Mouse (Mus musculus) erythroblast, embryonic 14.5 days (primary cell): Measurements from ENCODE around the gene Cpn2.

Source experiments
- GATA1 ChIP-seq: IDR thresholded peaks from 2 replicates; pipeline ENCODE4 v1.6.1; 2012; ENCODE audit warnings: low read length, inconsistent platforms, mixed read lengths
- TAL1 ChIP-seq: IDR thresholded peaks from 3 replicates; pipeline ENCODE4 v1.6.1; 2012; ENCODE audit warnings: low read length, inconsistent platforms, mixed read lengths

DNA sequence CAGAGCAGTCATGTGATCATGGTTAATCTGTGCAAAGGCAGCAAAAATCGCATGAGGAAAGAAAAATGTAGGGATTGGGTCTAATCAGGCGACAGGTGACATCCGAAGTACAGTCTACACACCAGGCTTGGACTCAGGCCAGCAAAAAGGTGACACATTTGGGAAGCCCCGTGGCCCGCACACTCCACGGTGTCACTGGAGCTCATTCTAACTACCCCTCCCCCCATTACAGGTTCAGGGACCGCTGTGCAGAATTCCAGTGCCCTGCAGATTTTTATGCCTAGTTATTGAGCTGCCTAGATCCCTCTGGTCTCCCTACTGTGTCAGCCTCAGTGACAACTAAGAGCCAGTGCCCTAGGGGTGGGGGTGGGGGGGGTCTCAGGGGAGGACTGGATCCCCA, 30.2 kb upstream of the Cpn2 start:
- TF ChIP-seq GATA1 (no peak), TAL1 (no peak)
